Comparison of ENCODE assay signal across 14 mouse cellular contexts in the genomic region with DNA sequence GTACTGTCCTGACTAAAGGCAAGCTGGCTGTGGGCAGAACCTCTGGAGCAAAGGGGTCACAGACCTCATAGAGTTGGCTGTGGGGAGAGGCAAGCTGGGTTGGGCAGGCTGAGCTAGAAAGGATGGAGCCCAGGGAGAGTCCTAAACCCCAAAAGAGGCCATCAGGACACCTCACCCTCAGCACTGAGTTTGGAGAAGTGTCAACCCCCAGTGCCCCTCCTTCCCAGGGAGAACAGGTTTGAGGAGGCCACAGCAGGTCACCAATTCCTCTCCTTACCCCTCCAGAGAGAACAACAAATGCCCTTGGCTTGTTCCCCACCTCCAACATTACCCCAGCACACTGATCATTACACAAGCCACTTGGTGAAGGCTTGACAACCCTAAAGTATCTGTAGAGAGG.
DNase-seq lines count a peak whose midpoint lies in the region; ATAC-seq and TF ChIP-seq lines count a peak whose summit lies in the region.
"Had no signal": no experiment of that assay in that cellular context is flagged by ENCODE, and none has a peak within 500 bp of the region (broad histone marks: within the 10 kb centered on the region; RNA-seq: fewer than 3 reads in every experiment).

No protein-coding gene starts in this region.

- peaks cover 100% of the 10 kb centered on the region for H3K4me1 ChIP-seq in heart, embryonic 15.5 days (replicated peaks)
- peaks cover 41% of the 10 kb centered on the region for H3K4me1 ChIP-seq in brown adipose tissue, adult 24 weeks (ENCODE audit: control insufficient read depth, insufficient read depth, insufficient read length, low read length)
- H3K4me1 ChIP-seq in kidney, postnatal 0 days (replicated peaks; ENCODE audit: insufficient read depth, low read length), result peaks cover 70% of the 10 kb centered on the region

- no peak for ATAC-seq in heart, embryonic 15.5 days (replicated peaks; ENCODE audit: insufficient number of reproducible peaks, insufficient read depth, low FRiP score, low read depth)
- no peak for ATAC-seq in kidney, postnatal 0 days (replicated peaks; ENCODE audit: low FRiP score, low read depth)
- ATAC-seq: hindbrain, postnatal 0 days; liver, embryonic 12.5 days had no signal

- peak overlapping the region; percentile 75 for H3K4me2 ChIP-seq in heart, embryonic 15.5 days
- peak overlapping the region; percentile 60 for H3K4me2 ChIP-seq in kidney, postnatal 0 days (ENCODE audit: low read length)
- H3K4me2 ChIP-seq: embryonic facial prominence, embryonic 12.5 days; liver, embryonic 12.5 days had no signal

- no peaks in the 10 kb centered on the region for H3K27me3 ChIP-seq in heart, embryonic 15.5 days
- no peaks in the 10 kb centered on the region for H3K27me3 ChIP-seq in kidney, postnatal 0 days (ENCODE audit: insufficient read depth, low read length)
- H3K27me3 ChIP-seq: embryonic facial prominence, embryonic 12.5 days had no signal

- H3K4me3 ChIP-seq in heart, embryonic 15.5 days, result 0 out of 2 replicates have a peak overlapping the region, but pooled peaks have one; percentile 3
- H3K4me3 ChIP-seq in left cerebral cortex, adult 2 months, result 0 out of 2 replicates have a peak overlapping the region, but pooled peaks have one; percentile 7
- H3K4me3 ChIP-seq in brown adipose tissue, adult 24 weeks (ENCODE audit: insufficient read depth, low read depth, low read length), result peak overlapping the region; percentile 90
- peak overlapping the region; percentile 73; the same call in 1 of the 2 replicates for H3K4me3 ChIP-seq in kidney, postnatal 0 days (replicated peaks; ENCODE audit: low read depth, low read length)
- H3K4me3 ChIP-seq: embryonic facial prominence, embryonic 12.5 days; forebrain, embryonic 10.5 days; liver, embryonic 12.5 days had no signal

- no peak for TF ChIP-seq CTCF in left cerebral cortex, adult 2 months (IDR thresholded peaks at IDR 0.05)
- TF ChIP-seq CTCF in kidney, postnatal 0 days (IDR thresholded peaks at IDR 0.05; ENCODE audit: low read depth), result no peak

- H3K9ac ChIP-seq in heart, embryonic 15.5 days, result no peak overlapping the region; the same call in 1 of the 2 replicates
- H3K9ac ChIP-seq in kidney, postnatal 0 days (ENCODE audit: low read depth, low read length), result peak overlapping the region; percentile 49; the same call in 1 of the 2 replicates
- H3K9ac ChIP-seq: embryonic facial prominence, embryonic 12.5 days; liver, embryonic 12.5 days had no signal

- no peaks in the 10 kb centered on the region for H3K36me3 ChIP-seq in heart, embryonic 15.5 days
- no peaks in the 10 kb centered on the region for H3K36me3 ChIP-seq in kidney, postnatal 0 days (ENCODE audit: insufficient read depth, low read length)
- H3K36me3 ChIP-seq: embryonic facial prominence, embryonic 12.5 days; forebrain, embryonic 10.5 days; liver, embryonic 12.5 days had no signal

- no peaks in the 10 kb centered on the region for H3K9me3 ChIP-seq in heart, embryonic 15.5 days (replicated peaks)
- H3K9me3 ChIP-seq in kidney, postnatal 0 days (replicated peaks; ENCODE audit: low read length), result no peaks in the 10 kb centered on the region
- H3K9me3 ChIP-seq: embryonic facial prominence, embryonic 12.5 days; forebrain, embryonic 10.5 days; liver, embryonic 12.5 days had no signal

- intact Hi-C loops in left cerebral cortex, adult 2 months (cut with DNase I), result no loop called here
- intact Hi-C loops in left cerebral cortex, postnatal 10 days (cut with DNase I), result no loop called here

- peak overlapping the region; percentile 93 for H3K27ac ChIP-seq in heart, embryonic 15.5 days
- H3K27ac ChIP-seq in left cerebral cortex, adult 2 months, result peak overlapping the region; percentile 19; the same call in 1 of the 2 replicates
- peak overlapping the region; percentile 95 for H3K27ac ChIP-seq in brown adipose tissue, adult 24 weeks (replicated peaks; ENCODE audit: low read depth, low read length)
- peak overlapping the region; percentile 92 for H3K27ac ChIP-seq in kidney, postnatal 0 days
- H3K27ac ChIP-seq: embryonic facial prominence, embryonic 12.5 days; hindbrain, postnatal 0 days; liver, embryonic 12.5 days had no signal

- no peak for DNase-seq in heart, adult 11 months
- no peak for DNase-seq in left cerebral cortex, adult 2 months (ENCODE audit: extremely low spot score in 1 of 2, low spot score in 2 of 2)
- DNase-seq in left cerebral cortex, postnatal 10 days (ENCODE audit: extremely low spot score in 1 of 2, low spot score in 2 of 2), result no peak
- no peak for DNase-seq in kidney, postnatal 0 days (ENCODE audit: low spot score)
- DNase-seq in frontal cortex, postnatal 10 days (ENCODE audit: low spot score in 2 of 2), result no peak
- DNase-seq: cerebellum, adult 11 months; cerebellum, postnatal 36 days; thymus, adult 18-20 months had no signal

Comparison
In these comparisons a context has a peak if more than half of its experiments do, and no peak if none do; other contexts are left out.
1. H3K27ac ChIP-seq: peak in every context shown above with its lines; median percentile 95 in brown adipose tissue, adult 24 weeks; 93 in heart, embryonic 15.5 days; 92 in kidney, postnatal 0 days; 19 in left cerebral cortex, adult 2 months.
2. H3K4me3 ChIP-seq: peak in every context shown above with its lines; median percentile 90 in brown adipose tissue, adult 24 weeks; 73 in kidney, postnatal 0 days; 7 in left cerebral cortex, adult 2 months; 3 in heart, embryonic 15.5 days.